Mouse (Mus musculus) bone marrow, adult 2 months (tissue): ENCODE data around the gene Tsx.

Experiments used
- CTCF ChIP-seq: fragments of 200-500 bp; IDR thresholded peaks from 2 replicates; pipeline ENCODE4 v1.5.1; 2011; ENCODE audit warnings: low read length, control low read depth; ENCODE audit not compliant: control insufficient read depth, insufficient read depth
- POLR2A ChIP-seq: fragments of 200-500 bp; IDR thresholded peaks from 2 replicates; pipeline ENCODE4 v1.6.1; 2011; ENCODE audit warnings: low read depth, mild to moderate bottlenecking, control low read depth, low read length, borderline replicate concordance; ENCODE audit not compliant: control insufficient read depth

- peak; percentile 3; the same call in 1 of the 2 replicates for TF ChIP-seq CTCF
- no peak for TF ChIP-seq POLR2A
Observed at GRCm38 (mm10) chrX:103374250-103374649, 40.0 kb upstream of the Tsx start.
